Mouse (Mus musculus): ENCODE measurements around the gene Dcdc2c.
A peak's percentile ranks its signal among the peaks of the same experiment; 100 is the strongest.

DNA sequence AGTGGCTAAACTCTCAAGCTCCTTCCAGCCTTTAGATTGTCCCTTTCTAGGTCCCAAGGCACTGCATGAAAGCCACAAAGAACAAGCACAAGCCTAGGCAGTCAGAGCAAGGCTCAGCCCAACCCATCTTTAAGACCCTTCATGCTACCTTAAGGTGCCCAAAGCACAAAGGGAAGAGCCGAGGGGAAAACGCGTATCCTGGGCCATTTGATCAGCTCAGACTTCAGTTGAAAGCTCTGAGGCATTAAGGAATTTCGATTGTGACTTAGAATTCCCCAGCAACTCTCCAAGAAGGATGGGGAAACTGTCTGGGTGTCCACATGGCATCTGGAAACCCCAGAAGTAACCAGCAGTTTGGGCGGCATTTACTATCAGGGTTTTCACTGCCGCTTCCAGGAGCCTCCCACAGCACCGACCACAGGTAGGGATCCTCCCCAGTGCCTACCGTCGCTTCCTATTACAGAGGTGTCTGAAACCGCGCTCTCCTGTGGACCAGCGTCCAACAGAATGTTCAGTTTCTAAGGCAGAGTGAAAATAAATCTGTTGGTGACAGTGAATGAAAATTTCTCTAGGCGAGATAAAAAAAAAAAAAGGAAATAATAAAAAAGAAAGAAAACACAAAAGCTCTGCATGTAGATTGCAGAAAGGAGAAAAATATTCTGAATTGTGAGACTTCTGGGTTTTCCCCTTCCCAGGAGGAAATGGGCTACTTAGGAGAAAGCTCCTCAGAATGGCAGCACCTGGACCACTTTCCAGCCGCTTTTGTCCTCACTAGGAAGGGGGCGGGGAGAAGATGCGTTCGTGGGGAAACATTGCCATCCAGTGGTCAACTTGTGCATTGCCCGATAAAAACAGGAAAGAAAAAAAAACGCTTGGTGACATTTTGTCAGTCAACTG lies 120.1 kb downstream of the Dcdc2c start:
- TF ChIP-seq CTCF (IDR thresholded peaks at IDR 0.05; ENCODE audit: low read depth) (peak; percentile 77), EP300 (IDR thresholded peaks at IDR 0.05; ENCODE audit: low read depth) (no peak)
